Mouse (Mus musculus): ENCODE data around the gene Rps2. TPM values are rescaled to one million over a fixed set of nuclear protein-coding genes. Genes with fewer than 3 reads are reported as not detected.
A peak's percentile ranks its signal among the peaks of the same experiment; 100 is the strongest.

The Rps2 gene
- polyA plus RNA-seq, 1 experiment from 2014 or later = 1,342 TPM

DNA sequence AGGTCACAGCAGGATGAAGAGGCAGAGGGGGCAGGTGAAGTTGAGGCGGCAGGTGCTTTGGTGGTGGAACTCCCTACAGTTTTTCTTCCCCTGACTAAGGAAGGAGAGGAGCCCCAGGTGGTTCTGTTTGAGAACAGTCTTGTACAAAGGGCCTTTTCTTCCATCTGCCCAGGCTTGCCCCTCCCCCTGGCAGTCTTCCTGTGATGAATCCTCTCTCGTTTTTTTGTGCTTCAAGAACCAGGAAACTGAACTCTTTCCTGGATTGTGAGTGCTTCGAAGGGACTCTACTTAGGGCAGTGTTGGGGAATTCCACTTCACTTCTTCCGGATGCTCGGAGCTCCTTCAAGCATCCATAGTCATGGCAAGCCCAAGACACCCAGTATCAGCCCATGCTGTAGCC, 19.9 kb upstream of the Rps2 start:
- Histone ChIP-seq H3K4me1 (replicated peaks; ENCODE audit: control insufficient read depth, insufficient read depth, low read length) (peaks cover 22% of the 10 kb centered on the region), H3K27me3 (ENCODE audit: control insufficient read depth, insufficient read depth, low read depth, low read length) (no peaks in the 10 kb centered on the region), H3K4me3 (ENCODE audit: low read length) (no peak overlapping the region), H3K36me3 (ENCODE audit: control insufficient read depth, insufficient read depth, low read length) (peaks cover 20% of the 10 kb centered on the region), H3K9me3 (ENCODE audit: control insufficient read depth, low read length) (no peaks in the 10 kb centered on the region), H3K27ac (ENCODE audit: low read length) (peak overlapping the region; percentile 47), H3K9ac (ENCODE audit: low read length) (no peak overlapping the region), H3K4me2 (ENCODE audit: low read depth, low read length) (peak overlapping the region; percentile 33; the same call in 1 of the 2 replicates)
- ATAC-seq (ENCODE audit: low read depth) = no peak
- 16% methylated on average over 5 of the region's 5 CpGs for WGBS

- H3K9ac ChIP-seq (ENCODE audit: low read length) = no peak overlapping the region
- no peak overlapping the region for H3K4me3 ChIP-seq (ENCODE audit: low read length)
- no peaks in the 10 kb centered on the region for H3K9me3 ChIP-seq (ENCODE audit: control insufficient read depth, low read length)
- no peak for ATAC-seq (ENCODE audit: low read depth)
- H3K36me3 ChIP-seq (ENCODE audit: control insufficient read depth, insufficient read depth, low read length) = peaks cover 20% of the 10 kb centered on the region
- H3K27ac ChIP-seq (ENCODE audit: low read length) = peak overlapping the region; percentile 47; the same call in 1 of the 2 replicates
- H3K4me2 ChIP-seq (ENCODE audit: low read depth, low read length) = peak overlapping the region; percentile 33; the same call in 1 of the 2 replicates
- peaks cover 22% of the 10 kb centered on the region for H3K4me1 ChIP-seq (replicated peaks; ENCODE audit: control insufficient read depth, insufficient read depth, low read length)
- 57% methylated on average over 9 of the region's 9 CpGs for WGBS
- no peaks in the 10 kb centered on the region for H3K27me3 ChIP-seq (ENCODE audit: control insufficient read depth, insufficient read depth, low read depth, low read length)
Observed at GRCm38 (mm10) chr17:24698715-24699114, 19.2 kb upstream of the Rps2 start.

- H3K4me3 ChIP-seq (ENCODE audit: low read length) = no peak overlapping the region
- H3K9ac ChIP-seq (ENCODE audit: low read length) = no peak overlapping the region
- WGBS = 62% methylated on average over 2 of the region's 2 CpGs
- H3K36me3 ChIP-seq (ENCODE audit: control insufficient read depth, insufficient read depth, low read length) = peaks cover 24% of the 10 kb centered on the region
- H3K27me3 ChIP-seq (ENCODE audit: control insufficient read depth, insufficient read depth, low read depth, low read length) = no peaks in the 10 kb centered on the region
- peaks cover 22% of the 10 kb centered on the region for H3K4me1 ChIP-seq (replicated peaks; ENCODE audit: control insufficient read depth, insufficient read depth, low read length)
- no peak overlapping the region for H3K4me2 ChIP-seq (ENCODE audit: low read depth, low read length)
- H3K27ac ChIP-seq (ENCODE audit: low read length) = no peak overlapping the region
- no peaks in the 10 kb centered on the region for H3K9me3 ChIP-seq (ENCODE audit: control insufficient read depth, low read length)
- ATAC-seq (ENCODE audit: low read depth) = no peak
Observed at GRCm38 (mm10) chr17:24699473-24699872, 18.4 kb upstream of the Rps2 start.

DNA sequence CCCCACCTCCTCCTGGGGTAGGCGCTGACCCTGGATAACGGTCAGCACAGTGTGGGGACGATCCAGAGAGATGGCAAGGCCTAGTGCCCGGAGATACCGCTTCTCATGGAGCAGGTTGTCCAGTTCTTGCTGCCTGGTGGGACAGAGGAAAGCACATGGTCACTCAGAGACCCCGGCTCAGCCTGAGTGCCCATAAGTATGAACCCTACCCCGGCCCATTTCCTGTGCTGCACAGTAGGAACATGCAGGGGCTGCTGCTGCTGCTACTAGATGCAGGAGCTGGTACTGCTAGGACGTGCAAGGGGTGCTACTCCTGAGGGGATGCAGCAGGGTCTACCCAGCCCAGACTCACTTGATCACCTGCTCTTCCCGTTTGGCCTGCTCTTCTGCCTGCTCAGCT, 16.7 kb upstream of the Rps2 start:
- ATAC-seq (ENCODE audit: low read depth) = no peak
- H3K4me2 ChIP-seq (ENCODE audit: low read depth, low read length) = no peak overlapping the region
- H3K36me3 ChIP-seq (ENCODE audit: control insufficient read depth, insufficient read depth, low read length) = peaks cover 28% of the 10 kb centered on the region
- H3K27me3 ChIP-seq (ENCODE audit: control insufficient read depth, insufficient read depth, low read depth, low read length) = no peaks in the 10 kb centered on the region
- H3K4me1 ChIP-seq (replicated peaks; ENCODE audit: control insufficient read depth, insufficient read depth, low read length) = peaks cover 18% of the 10 kb centered on the region
- no peak overlapping the region for H3K9ac ChIP-seq (ENCODE audit: low read length)
- no peak overlapping the region for H3K4me3 ChIP-seq (ENCODE audit: low read length)
- no peaks in the 10 kb centered on the region for H3K9me3 ChIP-seq (ENCODE audit: control insufficient read depth, low read length)
- no peak overlapping the region for H3K27ac ChIP-seq (ENCODE audit: low read length)
- WGBS = 88% methylated on average over 9 of the region's 9 CpGs

GRCm38 (mm10) chr17:24705821-24706220, 12.1 kb upstream of the Rps2 start:
- Histone ChIP-seq H3K27me3 (ENCODE audit: control insufficient read depth, insufficient read depth, low read depth, low read length) (no peaks in the 10 kb centered on the region), H3K9me3 (ENCODE audit: control insufficient read depth, low read length) (no peaks in the 10 kb centered on the region), H3K4me3 (ENCODE audit: low read length) (no peak overlapping the region), H3K4me2 (ENCODE audit: low read depth, low read length) (no peak overlapping the region), H3K27ac (ENCODE audit: low read length) (no peak overlapping the region), H3K9ac (ENCODE audit: low read length) (no peak overlapping the region), H3K4me1 (replicated peaks; ENCODE audit: control insufficient read depth, insufficient read depth, low read length) (peaks cover 7% of the 10 kb centered on the region), H3K36me3 (ENCODE audit: control insufficient read depth, insufficient read depth, low read length) (peaks cover 24% of the 10 kb centered on the region)
- WGBS = 90% methylated on average over 3 of the region's 3 CpGs
- ATAC-seq (ENCODE audit: low read depth) = no peak

DNA sequence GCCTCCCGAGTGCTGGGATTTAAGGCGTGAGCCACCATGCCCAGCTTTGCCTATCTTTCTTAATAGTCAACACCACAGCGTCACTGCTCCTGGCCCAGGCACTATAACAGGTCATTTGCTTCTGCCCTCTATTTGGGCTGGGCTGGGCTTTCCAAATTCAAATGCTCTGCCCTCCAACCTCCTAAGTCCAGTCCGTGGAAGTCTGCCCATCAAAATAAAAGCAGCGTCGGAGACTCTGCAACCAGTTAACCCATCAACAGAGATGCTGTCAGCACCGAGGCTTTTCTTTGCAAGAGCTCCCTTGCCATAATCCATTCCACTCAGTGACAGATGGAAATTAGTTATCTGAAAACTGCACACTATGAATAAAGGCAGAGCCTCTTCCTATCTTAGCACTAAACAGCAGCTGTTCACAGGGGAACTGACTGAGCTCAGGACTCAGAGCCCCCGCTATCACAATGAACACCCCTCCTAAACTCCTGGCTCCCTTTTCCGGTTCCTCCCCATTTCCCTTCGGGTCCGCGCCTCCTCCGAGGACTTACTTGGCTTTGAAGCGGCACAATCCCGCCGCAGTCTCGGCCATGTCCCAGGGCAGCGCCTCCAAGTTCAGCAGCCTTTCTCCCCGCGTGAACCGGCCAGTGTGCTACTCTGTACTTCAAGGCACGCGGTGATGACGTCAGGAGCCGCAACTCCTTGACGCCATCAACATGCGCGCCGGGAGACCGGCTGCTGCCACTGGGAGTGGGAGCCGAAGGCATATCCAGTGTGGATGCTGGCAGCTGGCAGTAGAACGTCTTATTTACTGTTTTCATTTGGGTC, 10.7 kb upstream of the Rps2 start, which contains the start of gene Tbl3:
Tbl3 (minus strand) TSS at position 679 of the 819 bp plus-strand sequence.
- peak within 1 kb of the TSS; percentile 79 for H3K4me2 ChIP-seq (ENCODE audit: low read depth, low read length)
- H3K36me3 ChIP-seq (ENCODE audit: control insufficient read depth, insufficient read depth, low read length) = peaks cover 12% of the 10 kb centered on the region
- H3K9me3 ChIP-seq (ENCODE audit: control insufficient read depth, low read length) = no peaks in the 10 kb centered on the region
- peak within 1 kb of the TSS; percentile 90 for H3K4me3 ChIP-seq (ENCODE audit: low read length)
- WGBS = 3% methylated on average over 32 of the region's 32 CpGs
- H3K4me1 ChIP-seq (replicated peaks; ENCODE audit: control insufficient read depth, insufficient read depth, low read length) = peaks cover 7% of the 10 kb centered on the region
- peak; percentile 88 for ATAC-seq (ENCODE audit: low read depth)
- H3K27me3 ChIP-seq (ENCODE audit: control insufficient read depth, insufficient read depth, low read depth, low read length) = no peaks in the 10 kb centered on the region
- peak within 1 kb of the TSS; percentile 86 for H3K27ac ChIP-seq (ENCODE audit: low read length)
- peak within 1 kb of the TSS; percentile 86 for H3K9ac ChIP-seq (ENCODE audit: low read length)

DNA sequence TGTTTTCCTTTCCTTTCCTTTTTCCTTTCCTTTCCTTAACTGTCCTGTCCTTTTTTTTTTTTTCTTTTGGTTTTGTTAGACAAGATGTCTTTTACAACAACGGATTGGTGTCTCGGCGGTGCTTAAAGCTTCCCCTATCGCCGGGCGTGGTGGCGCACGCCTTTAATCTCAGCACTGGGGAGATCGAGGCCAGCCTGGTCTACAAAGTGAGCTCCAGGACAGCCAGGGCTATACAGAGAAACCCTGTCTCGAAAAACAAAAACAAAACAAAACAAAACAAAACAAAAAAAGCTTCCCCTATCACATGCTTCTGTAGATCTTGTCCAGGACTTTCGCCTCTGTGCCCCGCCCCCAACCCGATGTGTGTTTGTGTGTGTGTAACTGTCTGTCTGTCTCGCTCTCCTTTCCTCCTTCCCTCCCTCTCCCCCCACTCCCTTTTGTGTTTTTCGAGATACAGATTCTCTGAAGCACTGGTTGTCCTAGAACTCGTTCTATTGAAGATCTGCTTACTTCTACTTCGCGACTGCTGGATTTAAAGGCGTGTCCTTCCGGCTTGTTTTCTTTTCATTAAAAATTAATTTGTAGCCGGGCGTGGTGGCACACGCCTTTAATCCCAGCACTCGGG, 10.0 kb upstream of the Rps2 start:
- Histone ChIP-seq H3K27me3 (ENCODE audit: control insufficient read depth, insufficient read depth, low read depth, low read length) (no peaks in the 10 kb centered on the region), H3K9ac (ENCODE audit: low read length) (peak overlapping the region; percentile 86), H3K4me1 (replicated peaks; ENCODE audit: control insufficient read depth, insufficient read depth, low read length) (peaks cover 7% of the 10 kb centered on the region), H3K4me3 (ENCODE audit: low read length) (peak overlapping the region; percentile 90), H3K9me3 (ENCODE audit: control insufficient read depth, low read length) (no peaks in the 10 kb centered on the region), H3K27ac (ENCODE audit: low read length) (peak overlapping the region; percentile 86; the same call in 1 of the 2 replicates), H3K4me2 (ENCODE audit: low read depth, low read length) (peak overlapping the region; percentile 79), H3K36me3 (ENCODE audit: control insufficient read depth, insufficient read depth, low read length) (peaks cover 10% of the 10 kb centered on the region)
- WGBS = 3% methylated on average over 24 of the region's 24 CpGs
- ATAC-seq (ENCODE audit: low read depth) = peak; percentile 46

DNA sequence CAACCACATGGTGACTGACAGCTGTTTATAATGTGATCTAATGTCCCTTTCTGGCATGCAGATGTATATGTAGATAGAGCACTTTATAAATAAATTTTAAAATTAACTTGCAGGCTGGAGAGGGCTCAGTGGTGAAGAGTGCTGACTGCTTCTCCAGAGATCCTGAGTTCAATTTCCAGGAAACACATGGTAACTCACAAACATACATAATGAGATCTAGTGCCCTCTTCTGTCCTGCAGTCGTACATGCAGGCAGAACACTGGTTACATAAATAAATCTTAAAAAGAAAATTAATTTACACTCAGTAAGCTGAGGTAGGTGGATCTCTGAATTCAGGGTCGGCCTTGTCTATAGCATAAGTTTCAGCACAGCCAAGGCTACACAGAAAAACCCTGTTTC, 9.3 kb upstream of the Rps2 start:
- no peak overlapping the region; the same call in 1 of the 2 replicates for H3K4me3 ChIP-seq (ENCODE audit: low read length)
- peaks cover 8% of the 10 kb centered on the region for H3K36me3 ChIP-seq (ENCODE audit: control insufficient read depth, insufficient read depth, low read length)
- H3K4me1 ChIP-seq (replicated peaks; ENCODE audit: control insufficient read depth, insufficient read depth, low read length) = peaks cover 7% of the 10 kb centered on the region
- no peak for ATAC-seq (ENCODE audit: low read depth)
- H3K9me3 ChIP-seq (ENCODE audit: control insufficient read depth, low read length) = no peaks in the 10 kb centered on the region
- H3K27ac ChIP-seq (ENCODE audit: low read length) = no peak overlapping the region
- H3K27me3 ChIP-seq (ENCODE audit: control insufficient read depth, insufficient read depth, low read depth, low read length) = no peaks in the 10 kb centered on the region
- WGBS = 25% methylated on average over 2 of the region's 2 CpGs
- H3K4me2 ChIP-seq (ENCODE audit: low read depth, low read length) = peak overlapping the region; percentile 79
- H3K9ac ChIP-seq (ENCODE audit: low read length) = no peak overlapping the region

DNA sequence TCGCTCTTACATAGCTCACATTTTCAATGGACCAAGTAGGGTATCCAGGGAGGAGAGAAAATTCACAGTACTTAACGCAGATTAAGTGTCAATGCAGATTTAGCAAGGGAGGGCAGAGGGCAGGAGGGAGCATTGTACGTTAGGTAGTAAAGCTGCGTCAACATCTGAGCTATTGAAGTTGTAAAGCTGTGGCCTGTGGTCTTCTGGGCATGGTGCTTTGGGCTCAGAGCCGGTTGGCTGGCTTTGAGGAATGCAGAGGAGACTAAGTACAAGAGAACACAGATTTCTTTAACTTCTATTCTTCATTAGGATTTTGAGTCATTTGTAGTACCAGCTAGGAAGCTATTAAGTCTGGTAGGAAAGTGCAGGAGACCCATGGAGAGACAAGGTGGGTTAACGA, 2.4 kb upstream of the Rps2 start:
- ATAC-seq (ENCODE audit: low read depth) = no peak
- Histone ChIP-seq H3K9me3 (ENCODE audit: control insufficient read depth, low read length) (no peaks in the 10 kb centered on the region), H3K4me1 (replicated peaks; ENCODE audit: control insufficient read depth, insufficient read depth, low read length) (peaks cover 6% of the 10 kb centered on the region), H3K9ac (ENCODE audit: low read length) (no peak overlapping the region), H3K27me3 (ENCODE audit: control insufficient read depth, insufficient read depth, low read depth, low read length) (no peaks in the 10 kb centered on the region), H3K36me3 (ENCODE audit: control insufficient read depth, insufficient read depth, low read length) (peaks cover 6% of the 10 kb centered on the region; the same call in 1 of the 2 replicates), H3K4me2 (ENCODE audit: low read depth, low read length) (no peak overlapping the region), H3K4me3 (ENCODE audit: low read length) (no peak overlapping the region), H3K27ac (ENCODE audit: low read length) (no peak overlapping the region)
- WGBS = 75% methylated on average over 6 of the region's 6 CpGs
